Mouse (Mus musculus): ENCODE data around the gene Clec16a.

DNA sequence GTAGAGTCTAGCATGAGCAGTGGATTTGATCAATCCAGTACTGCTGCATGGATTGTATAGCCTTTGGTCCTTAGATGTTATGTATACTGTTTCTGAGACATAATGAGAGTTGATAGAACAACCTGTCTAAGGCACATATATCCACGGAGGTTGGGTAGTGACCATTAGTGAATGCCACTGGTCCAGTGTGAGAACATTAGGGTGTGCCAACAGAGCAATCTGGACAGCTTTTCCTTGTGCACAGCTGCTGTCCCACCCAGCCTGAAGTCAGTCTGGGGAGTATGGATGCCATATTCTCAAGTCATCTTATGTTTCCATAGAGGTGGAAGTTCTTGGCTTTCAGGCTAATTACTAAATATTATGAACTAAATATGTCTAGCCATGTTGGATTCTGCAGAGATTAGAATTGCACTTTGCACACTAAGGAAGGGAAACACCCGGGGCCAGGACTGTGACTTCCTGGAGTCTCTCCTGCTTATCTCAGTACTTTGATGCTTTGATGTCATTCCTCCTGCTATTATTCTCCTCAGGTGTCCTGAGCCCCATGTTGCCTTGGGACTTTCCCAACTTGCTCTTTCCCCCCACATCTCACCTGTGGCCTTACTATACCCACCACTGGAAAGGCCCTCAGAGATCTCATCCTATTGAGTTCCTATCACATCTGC, 36.2 kb downstream of the Clec16a start:
- TF ChIP-seq CTCF (IDR thresholded peaks at IDR 0.05; ENCODE audit: low read depth), result no peak
- no peak for TF ChIP-seq EP300 (IDR thresholded peaks at IDR 0.05; ENCODE audit: low read depth)
